Mouse (Mus musculus) testis, adult 2 months (tissue): ENCODE measurements at regions not wholly inside any gene's neighbourhood (a gene's known extent, or its start where the extent isn't known, plus 50 kb on each side); places are given as distances from the start of the nearest gene placed in this dataset.

Source experiments
- CTCF ChIP-seq: fragments of 200-500 bp; IDR thresholded peaks from 2 replicates; pipeline ENCODE4 v1.5.1; 2012; ENCODE audit warnings: low read depth, mild to moderate bottlenecking, inconsistent platforms, low read length, moderate library complexity; ENCODE audit not compliant: control insufficient read depth, insufficient read depth, insufficient replicate concordance
- POLR2A ChIP-seq: fragments of 200-500 bp; IDR thresholded peaks from 2 replicates; pipeline ENCODE4 v1.6.1; 2012; ENCODE audit warnings: low read depth, mild to moderate bottlenecking, inconsistent platforms, low read length, moderate library complexity; ENCODE audit not compliant: control insufficient read depth

DNA sequence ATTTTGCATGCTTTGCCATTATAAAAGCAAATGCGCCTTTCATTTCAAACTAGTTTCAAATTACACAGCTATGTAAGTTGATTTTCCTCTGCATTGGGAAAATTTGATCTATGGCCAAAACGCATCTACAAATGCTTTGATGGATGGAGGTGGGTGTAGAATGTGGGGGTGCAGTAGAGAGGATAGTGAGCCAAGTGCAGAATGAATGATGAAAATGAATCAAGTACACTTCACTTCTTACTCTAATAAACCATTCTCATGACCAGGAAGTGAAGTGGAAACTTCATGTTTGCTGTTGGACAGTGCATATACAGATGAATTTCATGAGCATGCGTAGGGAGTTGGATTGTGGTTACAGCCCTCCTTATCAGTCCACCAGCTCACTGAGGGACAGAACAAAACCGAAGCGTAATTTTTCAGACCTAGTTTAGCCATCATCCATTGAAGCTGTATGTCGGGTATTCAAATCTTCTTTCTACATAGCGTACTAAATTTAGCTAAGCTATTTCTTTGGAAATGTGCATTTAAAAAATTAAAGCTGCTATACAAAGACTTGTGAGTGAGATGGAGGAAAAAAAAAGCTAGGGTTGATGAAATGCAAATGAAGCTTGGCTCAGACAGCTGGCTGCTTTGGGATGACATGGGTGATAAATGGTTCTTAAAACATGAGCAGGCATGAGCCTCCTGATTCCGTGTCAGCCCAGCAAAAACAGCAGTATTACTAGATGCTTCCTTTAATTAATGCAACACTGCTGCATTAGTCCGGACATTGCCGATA lies 627.1 kb downstream of the Robo2 start:
- no peak for TF ChIP-seq CTCF
- TF ChIP-seq POLR2A: no peak
